Mouse (Mus musculus): ENCODE data around the gene Phtf2. TPM values are rescaled to one million over a fixed set of nuclear protein-coding genes. Genes with fewer than 3 reads are reported as not detected.
"Not testable (repeated sequence)": the region's sequence is repeated elsewhere in the genome, so short reads cannot be mapped to it uniquely, and the experiment has no call there.

The Phtf2 gene
- polyA plus RNA-seq, 1 experiment from 2014 or later = 23.4 TPM

DNA sequence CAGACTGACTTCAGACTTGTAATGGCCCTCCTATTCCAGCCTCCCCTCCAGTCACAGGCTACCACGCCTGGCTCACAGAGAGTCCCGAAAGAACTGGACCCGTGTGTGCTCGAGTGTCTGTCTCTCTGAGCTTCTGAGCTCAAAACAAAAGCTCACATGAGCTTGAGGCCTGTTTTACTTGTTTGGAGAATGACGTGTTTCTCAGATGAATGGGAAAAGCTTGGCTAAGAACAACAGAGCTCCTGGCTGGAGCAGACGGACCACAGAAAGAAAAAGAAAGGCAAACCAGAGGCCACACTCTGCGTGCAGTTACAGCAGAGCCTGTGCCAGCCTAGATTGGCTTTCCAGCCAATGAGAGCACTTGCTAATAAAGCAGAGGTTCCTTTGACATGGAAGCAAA, 130.2 kb downstream of the Phtf2 start:
- WGBS = 50% methylated on average over 7 of the region's 7 CpGs
- Histone ChIP-seq H3K4me2 (replicated peaks) (no peak overlapping the region), H3K36me3 (no peaks in the 10 kb centered on the region), H3K27ac (no peak overlapping the region), H3K4me3 (no peak overlapping the region), H3K4me1 (peaks cover 11% of the 10 kb centered on the region; the same call in 1 of the 2 replicates), H3K27me3 (replicated peaks) (no peaks in the 10 kb centered on the region), H3K9me3 (no peaks in the 10 kb centered on the region), H3K9ac (no peak overlapping the region)
- ATAC-seq (ENCODE audit: low FRiP score, low read depth) = no peak

DNA sequence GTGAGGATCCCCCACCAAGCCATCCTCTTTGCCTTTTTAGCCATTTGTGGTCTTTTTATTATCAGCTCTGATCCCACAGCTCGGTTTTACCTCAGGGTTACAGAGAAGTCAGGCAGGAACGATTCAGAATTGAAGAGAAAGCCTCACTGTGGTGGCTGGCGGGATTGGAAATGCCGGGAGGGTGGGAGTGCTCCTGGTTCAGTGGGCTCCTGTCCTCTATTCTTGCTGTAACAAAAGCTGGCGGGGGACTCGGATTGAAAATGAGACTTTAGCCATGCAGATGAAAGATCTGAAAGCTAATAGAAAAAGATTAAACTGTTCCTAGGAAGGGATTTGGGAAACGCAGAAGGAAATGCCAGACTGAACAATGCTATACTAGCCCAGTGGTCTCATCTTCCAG, 130.9 kb downstream of the Phtf2 start:
- ATAC-seq (ENCODE audit: low FRiP score, low read depth) = no peak
- no peak overlapping the region for H3K9ac ChIP-seq
- no peak overlapping the region for H3K4me3 ChIP-seq
- H3K27me3 ChIP-seq (replicated peaks) = no peaks in the 10 kb centered on the region
- no peaks in the 10 kb centered on the region for H3K9me3 ChIP-seq
- no peak overlapping the region for H3K4me2 ChIP-seq (replicated peaks)
- no peaks in the 10 kb centered on the region for H3K36me3 ChIP-seq
- H3K27ac ChIP-seq = no peak overlapping the region
- H3K4me1 ChIP-seq = peaks cover 11% of the 10 kb centered on the region; the same call in 1 of the 2 replicates
- WGBS = 57% methylated on average over 7 of the region's 7 CpGs

DNA sequence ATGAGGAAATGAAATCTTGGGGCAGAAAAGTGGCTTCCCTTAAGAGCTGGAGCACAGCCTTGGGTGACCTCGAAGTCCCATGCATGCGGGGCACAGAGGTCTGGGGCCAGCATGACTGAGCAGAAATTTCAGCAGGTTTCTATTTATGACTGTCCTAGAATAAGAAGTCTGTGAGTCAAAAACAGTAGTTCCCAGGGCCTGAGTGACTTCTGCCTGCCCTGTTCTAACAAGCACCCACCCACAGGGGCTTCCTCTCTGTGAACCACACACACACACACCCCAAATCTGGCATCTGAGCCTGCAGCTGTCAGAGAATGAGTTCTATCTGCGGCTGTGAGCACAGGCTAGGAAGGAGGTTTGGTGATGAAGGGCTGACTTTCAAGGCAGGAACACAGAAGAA, 132.4 kb downstream of the Phtf2 start:
- Histone ChIP-seq H3K9me3 (no peaks in the 10 kb centered on the region), H3K36me3 (no peaks in the 10 kb centered on the region), H3K4me2 (replicated peaks) (no peak overlapping the region), H3K4me3 (no peak overlapping the region), H3K27ac (no peak overlapping the region), H3K9ac (no peak overlapping the region), H3K27me3 (replicated peaks) (no peaks in the 10 kb centered on the region), H3K4me1 (peaks cover 11% of the 10 kb centered on the region; the same call in 1 of the 2 replicates)
- WGBS = 88% methylated on average over 3 of the region's 3 CpGs
- ATAC-seq (ENCODE audit: low FRiP score, low read depth) = no peak

DNA sequence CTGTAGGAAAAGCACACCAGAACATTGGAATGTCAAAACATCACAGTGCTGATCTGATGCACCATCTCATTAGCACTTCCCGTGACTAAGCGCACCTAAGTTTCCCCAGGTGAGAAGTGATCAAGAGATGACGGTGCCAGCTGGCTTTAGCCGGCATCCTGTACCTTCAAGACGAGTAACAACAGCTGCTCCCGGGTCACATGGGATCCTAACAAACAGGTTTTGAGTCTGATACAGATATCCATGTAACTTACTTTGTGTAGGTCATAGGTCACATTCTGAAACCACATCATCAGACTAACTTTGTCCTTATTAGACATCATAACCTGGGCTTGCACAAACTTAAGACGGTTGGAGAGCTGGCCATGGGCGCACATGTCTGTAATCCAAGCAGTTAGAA, 133.1 kb downstream of the Phtf2 start:
- ATAC-seq (ENCODE audit: low FRiP score, low read depth) = no peak; the same call in 1 of the 2 replicates
- Histone ChIP-seq H3K4me3 (no peak overlapping the region), H3K36me3 (no peaks in the 10 kb centered on the region), H3K9me3 (no peaks in the 10 kb centered on the region), H3K4me1 (peaks cover 11% of the 10 kb centered on the region; the same call in 1 of the 2 replicates), H3K4me2 (replicated peaks) (no peak overlapping the region), H3K9ac (no peak overlapping the region), H3K27ac (no peak overlapping the region), H3K27me3 (replicated peaks) (no peaks in the 10 kb centered on the region)
- WGBS = 91% methylated on average over 8 of the region's 8 CpGs

DNA sequence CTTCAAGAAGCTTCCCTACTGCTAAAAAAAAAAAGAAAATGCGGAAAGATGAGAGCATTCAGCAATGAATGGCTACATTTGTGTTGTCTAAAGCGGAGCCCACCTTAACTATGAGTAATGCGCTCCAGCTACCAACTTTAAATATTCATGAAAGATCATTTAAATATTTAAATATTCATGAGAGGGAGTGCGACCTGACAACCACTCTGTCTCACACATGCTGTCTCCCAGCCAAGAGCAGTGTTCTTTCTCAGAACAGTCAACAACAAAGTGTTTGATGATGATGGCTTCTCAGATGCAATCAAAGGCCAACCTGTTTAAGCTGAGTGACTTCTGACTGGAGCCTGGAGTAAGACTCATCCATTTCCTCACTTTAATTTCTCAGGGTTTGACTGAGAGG, 133.8 kb downstream of the Phtf2 start:
- H3K4me2 ChIP-seq (replicated peaks) = no peak overlapping the region
- no peaks in the 10 kb centered on the region for H3K9me3 ChIP-seq
- H3K9ac ChIP-seq = no peak overlapping the region
- no peaks in the 10 kb centered on the region for H3K27me3 ChIP-seq (replicated peaks)
- H3K4me1 ChIP-seq = peaks cover 11% of the 10 kb centered on the region; the same call in 1 of the 2 replicates
- WGBS = 50% methylated on average over 4 of the region's 4 CpGs
- no peaks in the 10 kb centered on the region for H3K36me3 ChIP-seq
- ATAC-seq (ENCODE audit: low FRiP score, low read depth) = peak; percentile 66
- H3K27ac ChIP-seq = no peak overlapping the region
- no peak overlapping the region for H3K4me3 ChIP-seq

DNA sequence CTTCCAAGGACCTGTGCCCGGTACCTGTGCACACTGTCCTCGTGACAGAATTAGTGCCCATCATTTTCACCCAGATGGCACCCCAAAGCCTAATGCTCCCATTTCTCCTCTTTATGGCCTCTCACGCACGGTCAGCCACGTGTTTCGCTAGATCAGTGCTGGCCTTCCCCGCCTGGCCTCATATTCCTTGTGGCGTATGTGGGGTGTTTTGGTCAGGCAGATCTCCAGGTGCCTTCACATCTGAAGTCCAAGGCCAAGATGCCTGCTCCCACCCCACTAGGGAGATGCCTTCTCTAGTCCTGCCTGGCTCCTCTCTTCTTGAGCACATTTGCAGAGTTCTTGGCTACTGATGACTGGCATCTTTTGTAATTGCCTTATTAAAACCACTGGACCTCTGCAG, 140.0 kb downstream of the Phtf2 start:
- H3K4me1 ChIP-seq = no peaks in the 10 kb centered on the region
- no peak overlapping the region for H3K4me2 ChIP-seq (replicated peaks)
- WGBS = 75% methylated on average over 8 of the region's 8 CpGs
- no peaks in the 10 kb centered on the region for H3K9me3 ChIP-seq
- H3K36me3 ChIP-seq = no peaks in the 10 kb centered on the region
- H3K9ac ChIP-seq = no peak overlapping the region
- no peaks in the 10 kb centered on the region for H3K27me3 ChIP-seq (replicated peaks)
- ATAC-seq (ENCODE audit: low FRiP score, low read depth) = peak; percentile 41; the same call in 1 of the 2 replicates
- no peak overlapping the region for H3K27ac ChIP-seq
- no peak overlapping the region for H3K4me3 ChIP-seq

DNA sequence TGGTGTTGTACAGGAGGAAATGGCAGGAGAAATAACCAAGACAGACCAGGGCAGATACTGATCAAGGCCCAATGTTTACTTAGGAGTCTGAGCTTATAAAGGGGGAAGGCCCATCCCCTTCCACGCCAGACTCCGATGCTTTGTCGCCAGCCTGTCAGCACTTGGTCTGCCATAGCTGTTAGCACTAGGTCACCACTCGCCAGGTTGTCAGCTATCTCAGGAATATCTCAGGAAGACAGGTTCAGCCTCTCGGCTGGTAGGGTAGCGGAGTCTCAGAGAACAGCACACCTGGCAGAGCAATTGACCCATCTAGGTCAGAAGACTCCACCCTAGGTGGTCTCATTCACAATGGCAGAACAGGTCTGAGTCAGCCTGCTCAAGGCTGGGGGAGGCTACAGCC, 140.7 kb downstream of the Phtf2 start:
- no peak overlapping the region for H3K27ac ChIP-seq
- H3K9ac ChIP-seq = no peak overlapping the region
- peak; percentile 6; the same call in 1 of the 2 replicates for ATAC-seq (ENCODE audit: low FRiP score, low read depth)
- no peaks in the 10 kb centered on the region for H3K27me3 ChIP-seq (replicated peaks)
- H3K4me2 ChIP-seq (replicated peaks) = no peak overlapping the region
- H3K36me3 ChIP-seq = no peaks in the 10 kb centered on the region
- 84% methylated on average over 6 of the region's 6 CpGs for WGBS
- H3K9me3 ChIP-seq = no peaks in the 10 kb centered on the region
- no peaks in the 10 kb centered on the region for H3K4me1 ChIP-seq
- no peak overlapping the region for H3K4me3 ChIP-seq

DNA sequence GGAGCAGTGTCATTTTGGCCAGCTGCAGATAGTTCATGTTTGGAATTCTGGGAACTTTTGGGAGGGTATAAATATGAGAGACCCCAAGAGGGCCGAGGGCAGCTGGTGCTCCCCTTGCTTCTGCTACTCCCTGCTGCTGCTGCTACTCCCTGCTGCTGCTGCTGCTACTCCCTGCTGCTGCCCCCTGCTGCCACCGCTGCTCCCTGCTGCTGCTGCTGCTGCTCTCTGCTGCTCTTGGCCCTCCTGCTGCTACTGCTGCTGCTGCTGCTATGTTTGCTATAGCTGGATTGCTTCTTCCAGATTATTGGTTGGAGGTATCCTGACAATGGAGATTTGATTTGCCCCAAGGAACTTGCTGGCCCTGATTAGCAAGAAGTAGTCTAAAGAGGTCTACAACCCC, 143.1 kb downstream of the Phtf2 start:
- 55% methylated on average over 2 of the region's 2 CpGs for WGBS

DNA sequence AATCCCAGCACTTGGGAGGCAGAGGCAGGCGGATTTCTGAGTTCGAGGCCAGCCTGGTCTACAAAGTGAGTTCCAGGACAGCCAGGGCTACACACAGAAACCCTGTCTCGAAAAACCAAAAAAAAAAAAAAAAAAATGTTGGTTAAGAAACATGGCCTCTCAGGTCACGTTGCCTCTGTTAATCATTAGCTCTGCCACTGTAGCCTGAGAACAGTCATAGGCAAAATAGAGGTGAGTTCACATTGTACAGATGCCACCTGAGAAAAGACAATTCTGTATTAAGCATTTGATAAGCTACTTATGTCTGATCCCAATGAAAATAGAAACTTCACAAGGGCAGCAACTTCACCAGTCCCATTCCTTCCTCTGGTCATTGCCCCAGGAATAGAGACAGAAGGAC, 158.7 kb downstream of the Phtf2 start:
- H3K9ac ChIP-seq; H3K4me1 ChIP-seq; H3K27ac ChIP-seq; ATAC-seq (ENCODE audit: low FRiP score, low read depth); H3K36me3 ChIP-seq; H3K4me2 ChIP-seq (replicated peaks); H3K4me3 ChIP-seq; H3K27me3 ChIP-seq (replicated peaks); H3K9me3 ChIP-seq: not testable (repeated sequence)
- 87% methylated on average over 4 of the region's 4 CpGs for WGBS

More for the DNA sequence above, 143.1 kb downstream of the Phtf2 start:
- no peak for ATAC-seq (ENCODE audit: low FRiP score, low read depth)
- no peaks in the 10 kb centered on the region for H3K4me1 ChIP-seq
- no peaks in the 10 kb centered on the region for H3K9me3 ChIP-seq
- H3K9ac ChIP-seq = no peak overlapping the region
- no peaks in the 10 kb centered on the region for H3K36me3 ChIP-seq
- no peak overlapping the region for H3K4me3 ChIP-seq
- H3K4me2 ChIP-seq (replicated peaks) = no peak overlapping the region
- H3K27ac ChIP-seq = no peak overlapping the region
- no peaks in the 10 kb centered on the region for H3K27me3 ChIP-seq (replicated peaks)

DNA sequence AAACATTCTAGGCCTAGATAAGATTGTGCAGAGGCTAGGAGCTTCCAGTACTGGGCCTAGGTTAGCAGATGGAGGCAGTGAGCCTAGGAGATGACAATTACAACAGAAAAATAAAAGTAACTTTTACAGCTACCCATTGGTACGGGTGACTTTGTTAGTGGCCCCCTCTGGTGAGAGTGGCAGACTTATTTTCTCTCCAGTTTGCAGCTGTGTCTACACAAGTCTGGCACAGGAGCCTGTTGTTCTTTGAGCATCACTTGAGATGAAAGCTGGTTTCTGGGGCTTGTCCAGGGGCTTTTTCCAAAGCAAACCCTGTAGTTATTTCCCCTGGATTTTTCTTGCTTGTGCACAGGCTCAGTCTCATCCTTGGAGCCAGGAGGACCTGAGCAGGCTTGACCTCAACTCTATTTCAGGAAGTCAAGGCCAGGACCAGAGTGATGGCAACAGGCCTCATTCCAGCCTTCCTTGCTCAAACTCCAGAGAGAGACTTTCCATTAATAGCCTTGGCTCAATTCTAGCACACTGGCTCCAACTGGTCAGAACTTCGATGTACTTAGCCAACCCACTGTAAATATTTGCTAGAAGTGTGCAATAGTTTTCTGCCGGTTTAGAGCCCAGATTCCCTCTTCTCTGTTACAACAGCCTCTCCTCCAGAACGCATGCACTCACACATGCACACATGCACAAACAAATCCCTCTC, 161.6 kb downstream of the Phtf2 start:
- no peak overlapping the region for H3K9ac ChIP-seq
- no peak for ATAC-seq (ENCODE audit: low FRiP score, low read depth)

DNA sequence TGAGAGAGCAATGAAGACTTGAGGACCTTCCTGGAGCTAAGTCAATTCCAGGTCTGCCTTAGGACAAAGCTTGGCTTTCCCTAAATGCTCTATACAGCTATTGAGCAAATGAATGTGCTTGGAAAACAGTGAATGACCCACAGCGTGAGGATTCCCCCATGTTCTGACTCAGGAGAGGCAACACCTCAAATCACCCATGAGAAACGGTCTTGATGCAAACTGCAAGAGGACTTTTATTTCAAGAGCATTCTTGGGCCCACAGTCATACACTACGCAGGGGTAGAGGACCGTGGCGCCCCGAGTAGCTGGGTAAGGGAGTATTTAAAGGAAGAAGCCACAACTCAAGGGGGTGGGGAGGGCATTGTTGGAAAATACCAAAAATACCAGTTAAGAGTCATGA, 165.9 kb downstream of the Phtf2 start:
- H3K36me3 ChIP-seq; H3K27me3 ChIP-seq (replicated peaks); H3K4me2 ChIP-seq (replicated peaks); H3K4me3 ChIP-seq; H3K9me3 ChIP-seq; H3K27ac ChIP-seq; H3K4me1 ChIP-seq; ATAC-seq (ENCODE audit: low FRiP score, low read depth); H3K9ac ChIP-seq: not testable (repeated sequence)
- 92% methylated on average over 6 of the region's 6 CpGs for WGBS

More for the DNA sequence above, 161.6 kb downstream of the Phtf2 start:
- no peaks in the 10 kb centered on the region for H3K27me3 ChIP-seq (replicated peaks)
- H3K4me3 ChIP-seq = no peak overlapping the region
- H3K4me1 ChIP-seq = no peaks in the 10 kb centered on the region
- no peak overlapping the region for H3K4me2 ChIP-seq (replicated peaks)
- no peaks in the 10 kb centered on the region for H3K36me3 ChIP-seq
- no peaks in the 10 kb centered on the region for H3K9me3 ChIP-seq
- no peak overlapping the region for H3K27ac ChIP-seq
- WGBS = 77% methylated on average over 4 of the region's 4 CpGs

DNA sequence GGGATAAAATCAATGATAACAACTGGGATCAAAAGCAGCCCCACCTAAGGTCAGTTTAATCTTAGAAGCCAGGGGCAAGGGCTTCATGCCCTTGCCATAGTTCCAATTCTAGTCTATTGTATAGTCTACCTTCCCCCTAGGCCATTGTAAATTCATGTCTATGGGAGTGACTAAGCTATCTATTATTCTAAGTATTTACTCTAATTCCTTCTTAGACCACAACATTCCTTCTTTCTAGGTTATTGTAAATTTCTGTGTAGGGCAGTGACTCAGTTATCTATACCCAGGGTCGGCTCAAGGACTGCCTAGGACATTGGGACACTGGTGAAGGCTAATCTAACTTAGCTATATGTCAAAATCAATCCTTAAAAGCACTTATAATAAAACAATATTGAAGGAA, 167.3 kb downstream of the Phtf2 start:
- H3K9ac ChIP-seq; H3K4me2 ChIP-seq (replicated peaks); H3K27me3 ChIP-seq (replicated peaks); H3K27ac ChIP-seq; ATAC-seq (ENCODE audit: low FRiP score, low read depth); H3K36me3 ChIP-seq; H3K4me1 ChIP-seq; H3K9me3 ChIP-seq; H3K4me3 ChIP-seq: not testable (repeated sequence)
- 90% methylated on average over 1 of the region's 1 CpGs for WGBS

DNA sequence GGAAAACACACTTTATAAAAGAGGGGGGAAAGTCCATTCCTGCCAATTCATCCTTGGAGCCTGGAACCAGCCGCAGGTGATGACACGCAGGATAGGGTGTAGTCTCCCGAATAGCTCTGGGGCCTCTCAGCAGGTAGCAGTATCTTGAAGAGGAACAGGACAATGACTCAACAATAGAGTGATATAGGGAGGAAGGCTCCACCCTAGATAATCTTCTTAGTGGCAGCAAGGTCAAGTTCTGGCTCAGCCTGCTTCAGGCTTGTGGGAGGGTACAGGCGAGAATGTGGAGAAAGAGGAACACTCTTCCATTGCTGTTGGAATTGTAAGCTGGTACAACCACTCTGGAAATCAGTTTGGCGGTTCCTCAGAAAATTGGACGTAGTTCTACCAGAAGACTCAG, 171.1 kb downstream of the Phtf2 start:
- not testable (repeated sequence) for H3K4me1 ChIP-seq; H3K27ac ChIP-seq; H3K9ac ChIP-seq; H3K27me3 ChIP-seq (replicated peaks); H3K36me3 ChIP-seq; H3K4me2 ChIP-seq (replicated peaks); ATAC-seq (ENCODE audit: low FRiP score, low read depth); H3K4me3 ChIP-seq; H3K9me3 ChIP-seq
- WGBS = 93% methylated on average over 6 of the region's 6 CpGs

All from neural tube, embryonic 12.5 days (tissue).